In genomic region chr11:120149510-120150200, GRCm38 (mm10) we compare ENCODE assay signal across 7 mouse cellular contexts. TPM values are rescaled to one million over a fixed set of nuclear protein-coding genes. Genes with fewer than 3 reads are reported as not detected.
A peak's percentile ranks its signal among the peaks of the same experiment; 100 is the strongest.
DNase-seq lines count a peak whose midpoint lies in the region; ATAC-seq and TF ChIP-seq lines count a peak whose summit lies in the region.

No protein-coding gene starts in this region.

- H3K4me1 ChIP-seq in lung, adult 2 months (ENCODE audit: control insufficient read depth, insufficient read depth, low read length) = peaks cover 6% of the 10 kb centered on the region
- H3K4me1 ChIP-seq in embryonic facial prominence, embryonic 12.5 days = peaks cover 15% of the 10 kb centered on the region
- H3K4me1 ChIP-seq in intestine, embryonic 14.5 days (replicated peaks; ENCODE audit: control insufficient read depth, insufficient read depth, low read length) = peaks cover 11% of the 10 kb centered on the region

- TF ChIP-seq CTCF in lung, adult 2 months (IDR thresholded peaks at IDR 0.05; ENCODE audit: insufficient read depth, low read length) = no peak

- no peak for TF ChIP-seq POLR2A in lung, adult 2 months (IDR thresholded peaks at IDR 0.05; ENCODE audit: borderline replicate concordance, extremely low read depth, low read depth, low read length)

- no peak for ATAC-seq in embryonic facial prominence, embryonic 12.5 days (ENCODE audit: insufficient number of reproducible peaks, insufficient read depth, low FRiP score, low TSS enrichment)
- no peak for ATAC-seq in intestine, embryonic 14.5 days (replicated peaks; ENCODE audit: low FRiP score, low TSS enrichment, low read depth)

- peak overlapping the region; percentile 15 for H3K4me3 ChIP-seq in lung, adult 2 months (replicated peaks; ENCODE audit: extremely low read depth, low read depth, low read length)
- peak overlapping the region; percentile 93 for H3K4me3 ChIP-seq in embryonic facial prominence, embryonic 12.5 days
- peak overlapping the region; percentile 91 for H3K4me3 ChIP-seq in intestine, embryonic 14.5 days (ENCODE audit: low read depth, low read length)

- 29% methylated on average over 6 of the region's 6 CpGs for WGBS in lung, adult 2 months
- 45% methylated on average over 6 of the region's 6 CpGs for WGBS in embryonic facial prominence, embryonic 12.5 days
- WGBS in intestine, embryonic 14.5 days = 45% methylated on average over 6 of the region's 6 CpGs

- peaks cover 10% of the 10 kb centered on the region; the same call in 1 of the 2 replicates for H3K36me3 ChIP-seq in embryonic facial prominence, embryonic 12.5 days
- peaks cover 13% of the 10 kb centered on the region; the same call in 1 of the 2 replicates for H3K36me3 ChIP-seq in intestine, embryonic 14.5 days (ENCODE audit: control insufficient read depth, insufficient read depth, low read length)

- peak overlapping the region; percentile 69 for H3K4me2 ChIP-seq in embryonic facial prominence, embryonic 12.5 days (replicated peaks)
- peak overlapping the region; percentile 47 for H3K4me2 ChIP-seq in intestine, embryonic 14.5 days (ENCODE audit: low read length)

- H3K9me3 ChIP-seq in embryonic facial prominence, embryonic 12.5 days = no peaks in the 10 kb centered on the region
- H3K9me3 ChIP-seq in intestine, embryonic 14.5 days (ENCODE audit: control insufficient read depth, low read length) = no peaks in the 10 kb centered on the region

- DNase-seq in lung, adult 2 months = no peak
- no peak for DNase-seq in lung, adult 18-20 months
- no peak for DNase-seq in intestine, embryonic 14.5 days (ENCODE audit: low spot score)
- DNase-seq in naive thymus-derived CD4-positive, alpha-beta T cell, adult 2 months (ENCODE audit: low read depth) = peak; percentile 40
- no peak for DNase-seq in layer of hippocampus, adult 8-10 months (ENCODE audit: low spot score in 2 of 2)
- no peak for DNase-seq in cerebellum, postnatal 25 days

- no peak overlapping the region for H3K27ac ChIP-seq in embryonic facial prominence, embryonic 12.5 days
- no peak overlapping the region for H3K27ac ChIP-seq in intestine, embryonic 14.5 days (ENCODE audit: low read depth)

- no peaks in the 10 kb centered on the region for H3K27me3 ChIP-seq in embryonic facial prominence, embryonic 12.5 days
- no peaks in the 10 kb centered on the region for H3K27me3 ChIP-seq in intestine, embryonic 14.5 days (replicated peaks; ENCODE audit: control insufficient read depth, insufficient read depth, low read length)

- peak overlapping the region; percentile 19; the same call in 1 of the 2 replicates for H3K9ac ChIP-seq in embryonic facial prominence, embryonic 12.5 days
- H3K9ac ChIP-seq in intestine, embryonic 14.5 days (ENCODE audit: low read length) = peak overlapping the region; percentile 84; the same call in 1 of the 2 replicates

RNA-seq across cellular contexts. Expression of gene Slc38a10, which starts 1.5 kb away (rescaled TPM):
- 132 and 170 TPM in 2 replicates for polyA plus RNA-seq in lung, adult 2 months (2012; rRNA removed)
- 95.0 and 99.5 TPM in 2 replicates for polyA plus RNA-seq in embryonic facial prominence, embryonic 12.5 days (2016; fragmentation: Nextera tagmentation; extraction: Ambion mirVana)
- polyA plus RNA-seq in intestine, embryonic 14.5 days (2014; fragmentation: Nextera tagmentation; extraction: Ambion mirVana) = 77.1 and 78.0 TPM in 2 replicates
- 10 to 100 TPM; 83.1 to 95.2 (median 88.8) TPM for total RNA-seq in layer of hippocampus, adult 8-10 months (2022)

RNA-seq across cellular contexts. Expression of gene Ndufaf8, which starts 50.9 kb away (rescaled TPM):
- polyA plus RNA-seq in lung, adult 2 months (2012; rRNA removed) = 41.3 and 54.8 TPM in 2 replicates
- 67.4 and 73.6 TPM in 2 replicates for polyA plus RNA-seq in embryonic facial prominence, embryonic 12.5 days (2016; fragmentation: Nextera tagmentation; extraction: Ambion mirVana)
- polyA plus RNA-seq in intestine, embryonic 14.5 days (2014; fragmentation: Nextera tagmentation; extraction: Ambion mirVana) = 98.4 and 106 TPM in 2 replicates
- 10 to 100 TPM; 17.8 to 46.9 (median 30.6) TPM for total RNA-seq in layer of hippocampus, adult 8-10 months (2022)

RNA-seq across cellular contexts. Expression of gene Tepsin, which starts 51.1 kb away (rescaled TPM):
- polyA plus RNA-seq in lung, adult 2 months (2012; rRNA removed) = 29.7 and 32.3 TPM in 2 replicates
- 18.5 and 19.2 TPM in 2 replicates for polyA plus RNA-seq in embryonic facial prominence, embryonic 12.5 days (2016; fragmentation: Nextera tagmentation; extraction: Ambion mirVana)
- polyA plus RNA-seq in intestine, embryonic 14.5 days (2014; fragmentation: Nextera tagmentation; extraction: Ambion mirVana) = 13.3 and 16.5 TPM in 2 replicates
- 10 to 100 TPM; 17.7 to 18.2 (median 18.0) TPM for total RNA-seq in layer of hippocampus, adult 8-10 months (2022)

Comparison
In these comparisons a context has a peak if more than half of its experiments do, and no peak if none do; other contexts are left out.
1. H3K4me3 ChIP-seq: peak in every context shown above with its lines; median percentile 93 in embryonic facial prominence, embryonic 12.5 days; 91 in intestine, embryonic 14.5 days; 15 in lung, adult 2 months.